Mouse (Mus musculus): ENCODE measurements around the gene Grm1. TPM values are rescaled to one million over a fixed set of nuclear protein-coding genes. Genes with fewer than 3 reads are reported as not detected.

The Grm1 gene
- polyA plus RNA-seq, 1 experiment from 2014 or later, result not detected

- WGBS, result 93% methylated on average over 2 of the region's 2 CpGs
- H3K27me3 ChIP-seq (ENCODE audit: control insufficient read depth, insufficient read depth, low read length), result no peaks in the 10 kb centered on the region
- no peaks in the 10 kb centered on the region for H3K36me3 ChIP-seq (ENCODE audit: control insufficient read depth, insufficient read depth, low read length)
- H3K9ac ChIP-seq (replicated peaks; ENCODE audit: low read depth, low read length), result no peak overlapping the region
- no peaks in the 10 kb centered on the region for H3K4me1 ChIP-seq (ENCODE audit: control insufficient read depth, insufficient read depth, low read length)
- no peak for ATAC-seq (ENCODE audit: insufficient number of reproducible peaks, insufficient read depth, low FRiP score, low read depth)
- H3K27ac ChIP-seq (ENCODE audit: low read length), result no peak overlapping the region
- no peak overlapping the region for H3K4me3 ChIP-seq (ENCODE audit: low read depth, low read length)
- H3K4me2 ChIP-seq (replicated peaks; ENCODE audit: low read depth, low read length), result no peak overlapping the region
- no peaks in the 10 kb centered on the region for H3K9me3 ChIP-seq (ENCODE audit: control insufficient read depth, low read depth, low read length)
Measured at GRCm38 (mm10) chr10:10742172-10742571, 340.0 kb downstream of the Grm1 start.

- no peaks in the 10 kb centered on the region for H3K4me1 ChIP-seq (ENCODE audit: control insufficient read depth, insufficient read depth, low read length)
- no peak overlapping the region for H3K4me2 ChIP-seq (replicated peaks; ENCODE audit: low read depth, low read length)
- 94% methylated on average over 5 of the region's 5 CpGs for WGBS
- H3K9me3 ChIP-seq (ENCODE audit: control insufficient read depth, low read depth, low read length), result no peaks in the 10 kb centered on the region
- no peaks in the 10 kb centered on the region for H3K27me3 ChIP-seq (ENCODE audit: control insufficient read depth, insufficient read depth, low read length)
- no peak for ATAC-seq (ENCODE audit: insufficient number of reproducible peaks, insufficient read depth, low FRiP score, low read depth)
- H3K27ac ChIP-seq (ENCODE audit: low read length), result no peak overlapping the region
- no peak overlapping the region for H3K4me3 ChIP-seq (ENCODE audit: low read depth, low read length)
- no peak overlapping the region for H3K9ac ChIP-seq (replicated peaks; ENCODE audit: low read depth, low read length)
- H3K36me3 ChIP-seq (ENCODE audit: control insufficient read depth, insufficient read depth, low read length), result no peaks in the 10 kb centered on the region
Measured at GRCm38 (mm10) chr10:10741314-10741713, 340.8 kb downstream of the Grm1 start.

GRCm38 (mm10) chr10:10740729-10741128, 341.4 kb downstream of the Grm1 start:
- H3K4me3 ChIP-seq (ENCODE audit: low read depth, low read length), result no peak overlapping the region
- no peak for ATAC-seq (ENCODE audit: insufficient number of reproducible peaks, insufficient read depth, low FRiP score, low read depth)
- H3K36me3 ChIP-seq (ENCODE audit: control insufficient read depth, insufficient read depth, low read length), result no peaks in the 10 kb centered on the region
- no peak overlapping the region for H3K4me2 ChIP-seq (replicated peaks; ENCODE audit: low read depth, low read length)
- no peak overlapping the region for H3K9ac ChIP-seq (replicated peaks; ENCODE audit: low read depth, low read length)
- WGBS, result 68% methylated on average over 3 of the region's 3 CpGs
- H3K27me3 ChIP-seq (ENCODE audit: control insufficient read depth, insufficient read depth, low read length), result no peaks in the 10 kb centered on the region
- H3K4me1 ChIP-seq (ENCODE audit: control insufficient read depth, insufficient read depth, low read length), result no peaks in the 10 kb centered on the region
- H3K9me3 ChIP-seq (ENCODE audit: control insufficient read depth, low read depth, low read length), result no peaks in the 10 kb centered on the region
- no peak overlapping the region for H3K27ac ChIP-seq (ENCODE audit: low read length)

GRCm38 (mm10) chr10:10737041-10737681, 345.0 kb downstream of the Grm1 start:
- H3K27ac ChIP-seq (ENCODE audit: low read length), result no peak overlapping the region
- no peak overlapping the region for H3K4me3 ChIP-seq (ENCODE audit: low read depth, low read length)
- WGBS, result 41% methylated on average over 1 of the region's 1 CpGs
- no peak overlapping the region for H3K9ac ChIP-seq (replicated peaks; ENCODE audit: low read depth, low read length)
- no peak for ATAC-seq (ENCODE audit: insufficient number of reproducible peaks, insufficient read depth, low FRiP score, low read depth)
- H3K9me3 ChIP-seq (ENCODE audit: control insufficient read depth, low read depth, low read length), result no peaks in the 10 kb centered on the region
- H3K4me2 ChIP-seq (replicated peaks; ENCODE audit: low read depth, low read length), result no peak overlapping the region
- no peaks in the 10 kb centered on the region for H3K27me3 ChIP-seq (ENCODE audit: control insufficient read depth, insufficient read depth, low read length)
- H3K4me1 ChIP-seq (ENCODE audit: control insufficient read depth, insufficient read depth, low read length), result no peaks in the 10 kb centered on the region
- no peaks in the 10 kb centered on the region for H3K36me3 ChIP-seq (ENCODE audit: control insufficient read depth, insufficient read depth, low read length)

GRCm38 (mm10) chr10:10734561-10734960, 347.6 kb downstream of the Grm1 start:
- Histone ChIP-seq H3K4me1 (ENCODE audit: control insufficient read depth, insufficient read depth, low read length) (no peaks in the 10 kb centered on the region), H3K9me3 (ENCODE audit: control insufficient read depth, low read depth, low read length) (no peaks in the 10 kb centered on the region), H3K36me3 (ENCODE audit: control insufficient read depth, insufficient read depth, low read length) (no peaks in the 10 kb centered on the region), H3K4me2 (replicated peaks; ENCODE audit: low read depth, low read length) (no peak overlapping the region), H3K27ac (ENCODE audit: low read length) (no peak overlapping the region), H3K27me3 (ENCODE audit: control insufficient read depth, insufficient read depth, low read length) (no peaks in the 10 kb centered on the region), H3K9ac (replicated peaks; ENCODE audit: low read depth, low read length) (no peak overlapping the region), H3K4me3 (ENCODE audit: low read depth, low read length) (no peak overlapping the region)
- ATAC-seq (ENCODE audit: insufficient number of reproducible peaks, insufficient read depth, low FRiP score, low read depth), result no peak
- 45% methylated on average over 5 of the region's 5 CpGs for WGBS

- Histone ChIP-seq H3K4me3 (ENCODE audit: low read depth, low read length) (no peak overlapping the region), H3K27me3 (ENCODE audit: control insufficient read depth, insufficient read depth, low read length) (no peaks in the 10 kb centered on the region), H3K4me2 (replicated peaks; ENCODE audit: low read depth, low read length) (no peak overlapping the region), H3K27ac (ENCODE audit: low read length) (no peak overlapping the region), H3K36me3 (ENCODE audit: control insufficient read depth, insufficient read depth, low read length) (no peaks in the 10 kb centered on the region), H3K4me1 (ENCODE audit: control insufficient read depth, insufficient read depth, low read length) (no peaks in the 10 kb centered on the region), H3K9me3 (ENCODE audit: control insufficient read depth, low read depth, low read length) (no peaks in the 10 kb centered on the region), H3K9ac (replicated peaks; ENCODE audit: low read depth, low read length) (no peak overlapping the region)
- no peak for ATAC-seq (ENCODE audit: insufficient number of reproducible peaks, insufficient read depth, low FRiP score, low read depth)
- 82% methylated on average over 5 of the region's 5 CpGs for WGBS
Measured at GRCm38 (mm10) chr10:10733092-10733491, 349.1 kb downstream of the Grm1 start.

- H3K4me2 ChIP-seq (replicated peaks; ENCODE audit: low read depth, low read length), result no peak overlapping the region
- no peaks in the 10 kb centered on the region for H3K27me3 ChIP-seq (ENCODE audit: control insufficient read depth, insufficient read depth, low read length)
- H3K4me3 ChIP-seq (ENCODE audit: low read depth, low read length), result no peak overlapping the region
- no peak for ATAC-seq (ENCODE audit: insufficient number of reproducible peaks, insufficient read depth, low FRiP score, low read depth)
- H3K9me3 ChIP-seq (ENCODE audit: control insufficient read depth, low read depth, low read length), result no peaks in the 10 kb centered on the region
- H3K36me3 ChIP-seq (ENCODE audit: control insufficient read depth, insufficient read depth, low read length), result no peaks in the 10 kb centered on the region
- H3K9ac ChIP-seq (replicated peaks; ENCODE audit: low read depth, low read length), result no peak overlapping the region
- no peaks in the 10 kb centered on the region for H3K4me1 ChIP-seq (ENCODE audit: control insufficient read depth, insufficient read depth, low read length)
- no peak overlapping the region for H3K27ac ChIP-seq (ENCODE audit: low read length)
- WGBS, result 89% methylated on average over 3 of the region's 3 CpGs
Measured at GRCm38 (mm10) chr10:10726501-10726900, 355.7 kb downstream of the Grm1 start.

- ATAC-seq (ENCODE audit: insufficient number of reproducible peaks, insufficient read depth, low FRiP score, low read depth), result no peak
- Histone ChIP-seq H3K9me3 (ENCODE audit: control insufficient read depth, low read depth, low read length) (no peaks in the 10 kb centered on the region), H3K4me2 (replicated peaks; ENCODE audit: low read depth, low read length) (no peak overlapping the region)
Measured at GRCm38 (mm10) chr10:10710837-10711236, 371.3 kb downstream of the Grm1 start.

GRCm38 (mm10) chr10:10710359-10710758, 371.8 kb downstream of the Grm1 start:
- H3K4me3 ChIP-seq (ENCODE audit: low read depth, low read length), result no peak overlapping the region
- no peaks in the 10 kb centered on the region for H3K27me3 ChIP-seq (ENCODE audit: control insufficient read depth, insufficient read depth, low read length)
- no peaks in the 10 kb centered on the region for H3K36me3 ChIP-seq (ENCODE audit: control insufficient read depth, insufficient read depth, low read length)
- ATAC-seq (ENCODE audit: insufficient number of reproducible peaks, insufficient read depth, low FRiP score, low read depth), result no peak
- WGBS, result 87% methylated on average over 2 of the region's 2 CpGs
- no peak overlapping the region for H3K9ac ChIP-seq (replicated peaks; ENCODE audit: low read depth, low read length)
- no peaks in the 10 kb centered on the region for H3K4me1 ChIP-seq (ENCODE audit: control insufficient read depth, insufficient read depth, low read length)
- no peak overlapping the region for H3K27ac ChIP-seq (ENCODE audit: low read length)
- no peaks in the 10 kb centered on the region for H3K9me3 ChIP-seq (ENCODE audit: control insufficient read depth, low read depth, low read length)
- no peak overlapping the region for H3K4me2 ChIP-seq (replicated peaks; ENCODE audit: low read depth, low read length)

More at GRCm38 (mm10) chr10:10710837-10711236, 371.3 kb downstream of the Grm1 start:
- Histone ChIP-seq H3K9ac (replicated peaks; ENCODE audit: low read depth, low read length) (no peak overlapping the region), H3K27me3 (ENCODE audit: control insufficient read depth, insufficient read depth, low read length) (no peaks in the 10 kb centered on the region), H3K27ac (ENCODE audit: low read length) (no peak overlapping the region), H3K36me3 (ENCODE audit: control insufficient read depth, insufficient read depth, low read length) (no peaks in the 10 kb centered on the region), H3K4me1 (ENCODE audit: control insufficient read depth, insufficient read depth, low read length) (no peaks in the 10 kb centered on the region), H3K4me3 (ENCODE audit: low read depth, low read length) (no peak overlapping the region)
- 74% methylated on average over 2 of the region's 2 CpGs for whole genome bisulfite sequencing
